Mouse (Mus musculus) heart, postnatal 0 days (tissue): ENCODE data around the gene Irgc1. TPM values are rescaled to one million over a fixed set of nuclear protein-coding genes. Genes with fewer than 3 reads are reported as not detected.

ENCODE experiments used
- ATAC-seq: fragments of 200-750 bp; cut with Nextera tagmentation; 2 replicates; pipeline ENCODE4 v1.8.0; 2017; ENCODE audit warnings: low read depth, moderate number of reproducible peaks, moderate library complexity; ENCODE audit not compliant: insufficient read depth
- DNase-seq: peaks from one replicate; pipeline ENCODE4 v3.0.0-alpha.2; 2016; ENCODE audit warnings: low spot score
- H3K27ac ChIP-seq: fragments of 300-500 bp; sonication (generic); 2 replicates; pipeline ENCODE4 v1.5.1; 2014; ENCODE audit warnings: low read depth, mild to moderate bottlenecking
- H3K27me3 ChIP-seq: fragments of 300-500 bp; sonication (generic); 2 replicates; pipeline ENCODE4 v1.6.1; 2014; ENCODE audit warnings: low read length, mixed read lengths; ENCODE audit not compliant: control insufficient read depth, insufficient read depth
- H3K36me3 ChIP-seq: fragments of 300-500 bp; sonication (generic); replicated peaks from 2 replicates; pipeline ENCODE4 v1.6.1; 2014; ENCODE audit warnings: low read length, mixed read lengths; ENCODE audit not compliant: control insufficient read depth, insufficient read depth
- H3K4me1 ChIP-seq: fragments of 300-500 bp; sonication (generic); 2 replicates; pipeline ENCODE4 v1.6.1; 2014; ENCODE audit warnings: antibody characterized with exemption; ENCODE audit not compliant: control insufficient read depth, insufficient read depth
- H3K4me2 ChIP-seq: fragments of 300-500 bp; sonication (generic); 2 replicates; pipeline ENCODE4 v1.6.1; 2014; ENCODE audit warnings: low read depth, mild to moderate bottlenecking, low read length, moderate library complexity
- H3K4me3 ChIP-seq: fragments of 300-500 bp; sonication (generic); 2 replicates; pipeline ENCODE4 v1.5.1; 2014; ENCODE audit warnings: low read depth, low read length
- H3K9ac ChIP-seq: fragments of 300-500 bp; sonication (generic); replicated peaks from 2 replicates; pipeline ENCODE4 v1.6.1; 2014; ENCODE audit warnings: low read depth, low read length, mixed read lengths
- H3K9me3 ChIP-seq: fragments of 300-500 bp; sonication (generic); replicated peaks from 2 replicates; pipeline ENCODE4 v1.6.1; 2016; ENCODE audit warnings: low read length; ENCODE audit not compliant: control insufficient read depth
- CTCF ChIP-seq: IDR thresholded peaks from 2 replicates; pipeline ENCODE4 v1.5.1; 2016; ENCODE audit warnings: antibody characterized with exemption, control low read depth, low read depth
- EP300 ChIP-seq: IDR thresholded peaks from 2 replicates; pipeline ENCODE4 v1.6.1; 2016; ENCODE audit warnings: antibody characterized with exemption, low read depth
- WGBS: fragments of 180-500 bp; shearing (Covaris S2); extraction: QIAGEN DNeasy Blood & Tissue Kit; methylation state at CpG from one replicate; pipeline ENCODE4 v1.1.7; 2014; 5-methylcytosine and 5-hydroxymethylcytosine counted together
- polyA plus RNA-seq: library from polyadenylated mRNA; unstranded; fragments of >200 nt; fragmentation: Nextera tagmentation; extraction: Ambion mirVana; gene quantifications from 2 replicates; pipeline ENCODE4 v1.2.1, GENCODE M21; 2015
- total RNA-seq: library from RNA; depleted of rRNA; stranded (reverse); fragments of >200 nt; gene quantifications from 2 replicates; pipeline ENCODE4 v1.2.3, GENCODE M21; 2014; ENCODE audit warnings: low replicate concordance

The Irgc1 gene
- total and polyA plus RNA-seq, 2 experiments from 2014 or later, result not detected

GRCm38 (mm10) chr7:24421648-24422047, 30.4 kb downstream of the Irgc1 start:
- Histone ChIP-seq H3K9ac (no peak overlapping the region), H3K36me3 (peaks cover 32% of the 10 kb centered on the region), H3K4me2 (no peak overlapping the region), H3K27ac (no peak overlapping the region), H3K27me3 (no peaks in the 10 kb centered on the region), H3K4me1 (peaks cover 9% of the 10 kb centered on the region), H3K4me3 (no peak overlapping the region), H3K9me3 (no peaks in the 10 kb centered on the region)
- DNase-seq (no peak), ATAC-seq (no peak)
- 51% methylated on average over 7 of the region's 7 CpGs for WGBS
- TF ChIP-seq EP300, result no peak
- TF ChIP-seq CTCF, result peak; percentile 21

DNA sequence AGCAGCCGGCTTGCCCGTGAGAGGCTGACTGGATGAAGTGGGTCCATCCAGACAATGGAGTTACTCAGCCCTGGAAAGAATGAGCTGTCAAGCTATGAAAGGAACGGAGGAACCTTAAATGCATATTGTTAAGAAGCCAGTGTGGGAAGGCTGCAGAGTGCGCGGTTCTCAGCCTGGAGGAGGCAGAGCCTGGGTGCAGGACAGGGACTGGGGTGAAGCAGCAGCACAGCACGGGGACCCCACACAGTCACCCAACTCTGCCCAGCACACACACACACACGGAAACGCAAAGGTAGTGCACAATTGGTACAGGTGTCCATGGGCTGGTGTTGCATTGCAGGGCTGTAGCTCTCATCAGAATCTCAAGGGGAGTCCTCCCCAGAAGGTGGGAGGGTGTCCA, 32.5 kb downstream of the Irgc1 start:
- WGBS, result 64% methylated on average over 8 of the region's 8 CpGs
- DNase-seq (no peak), ATAC-seq (no peak)
- Histone ChIP-seq H3K9me3 (no peaks in the 10 kb centered on the region), H3K36me3 (peaks cover 33% of the 10 kb centered on the region), H3K27me3 (no peaks in the 10 kb centered on the region), H3K4me1 (peaks cover 12% of the 10 kb centered on the region), H3K4me3 (no peak overlapping the region), H3K4me2 (no peak overlapping the region), H3K27ac (no peak overlapping the region), H3K9ac (no peak overlapping the region)
- no peak for TF ChIP-seq CTCF

DNA sequence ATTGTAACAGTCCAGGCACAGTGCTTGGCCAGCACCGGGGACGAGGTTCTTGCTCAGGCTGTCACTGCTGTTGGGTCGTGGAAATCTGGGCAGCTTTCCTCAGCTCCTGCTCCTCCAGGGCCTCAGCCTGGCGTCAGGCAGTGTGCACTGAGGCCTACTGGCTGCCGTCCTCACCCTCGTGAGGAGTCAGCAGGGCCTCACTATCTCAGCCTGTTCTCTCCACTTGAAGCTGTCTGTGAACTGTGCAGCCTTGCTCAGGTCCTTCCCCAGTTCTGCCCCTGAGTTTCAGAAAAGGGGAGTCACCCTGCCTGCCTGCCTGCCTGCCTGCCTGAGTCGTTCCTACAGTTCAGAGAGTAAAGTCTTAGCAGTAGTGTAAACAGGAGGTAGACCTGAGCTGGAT, 36.8 kb downstream of the Irgc1 start:
- TF ChIP-seq EP300 (peak; percentile 61; the same call in 1 of the 2 replicates), CTCF (no peak)
- Histone ChIP-seq H3K4me1 (peaks cover 7% of the 10 kb centered on the region), H3K9me3 (no peaks in the 10 kb centered on the region), H3K4me3 (no peak overlapping the region), H3K27ac (peak overlapping the region; percentile 79), H3K9ac (no peak overlapping the region), H3K36me3 (0 out of 2 replicates have a peak, but pooled peaks cover 10% of the 10 kb centered on the region), H3K27me3 (no peaks in the 10 kb centered on the region), H3K4me2 (no peak overlapping the region)
- 37% methylated on average over 7 of the region's 7 CpGs for WGBS
- ATAC-seq (peak; percentile 87), DNase-seq (no peak)

DNA sequence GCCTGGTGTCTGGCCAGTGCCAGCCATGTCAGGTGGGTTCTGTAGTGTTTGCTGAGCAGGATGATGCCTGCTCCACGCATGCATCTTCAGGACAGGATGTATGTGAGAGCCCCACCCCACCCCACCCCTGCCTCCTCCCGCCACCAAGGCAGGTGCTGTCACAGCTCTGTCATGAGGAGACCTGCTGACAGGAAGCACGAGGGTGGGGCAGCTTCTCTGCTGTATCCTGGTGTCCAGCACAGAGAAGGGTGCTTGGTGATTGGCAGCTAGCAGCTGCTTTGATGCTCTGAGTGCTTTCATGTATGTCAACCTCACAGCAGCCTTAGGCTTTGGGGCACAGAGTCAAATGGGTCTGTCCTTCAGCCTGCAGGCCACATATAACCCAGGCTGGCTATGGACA, 38.5 kb downstream of the Irgc1 start:
- Histone ChIP-seq H3K4me1 (peaks cover 7% of the 10 kb centered on the region), H3K27ac (no peak overlapping the region), H3K36me3 (0 out of 2 replicates have a peak, but pooled peaks cover 7% of the 10 kb centered on the region), H3K4me2 (no peak overlapping the region), H3K27me3 (no peaks in the 10 kb centered on the region), H3K4me3 (no peak overlapping the region), H3K9me3 (no peaks in the 10 kb centered on the region), H3K9ac (no peak overlapping the region)
- WGBS, result 75% methylated on average over 3 of the region's 3 CpGs
- DNase-seq (no peak), ATAC-seq (no peak)
- TF ChIP-seq CTCF, result no peak
- no peak for TF ChIP-seq EP300

GRCm38 (mm10) chr7:24410831-24411230, 41.3 kb downstream of the Irgc1 start:
- TF ChIP-seq CTCF, result no peak
- TF ChIP-seq EP300, result no peak
- 72% methylated on average over 3 of the region's 3 CpGs for WGBS
- H3K27me3 ChIP-seq, result no peaks in the 10 kb centered on the region
- H3K36me3 ChIP-seq, result peaks cover 6% of the 10 kb centered on the region
- no peak for ATAC-seq
- DNase-seq, result no peak
- no peak overlapping the region for H3K27ac ChIP-seq
- H3K9ac ChIP-seq, result no peak overlapping the region
- H3K4me2 ChIP-seq, result no peak overlapping the region
- peaks cover 7% of the 10 kb centered on the region for H3K4me1 ChIP-seq
- H3K9me3 ChIP-seq, result no peaks in the 10 kb centered on the region
- H3K4me3 ChIP-seq, result no peak overlapping the region

GRCm38 (mm10) chr7:24410123-24410522, 42.0 kb downstream of the Irgc1 start:
- H3K27me3 ChIP-seq, result no peaks in the 10 kb centered on the region
- no peak overlapping the region for H3K9ac ChIP-seq
- WGBS, result 91% methylated on average over 6 of the region's 6 CpGs
- H3K36me3 ChIP-seq, result peaks cover 13% of the 10 kb centered on the region
- no peak overlapping the region for H3K4me2 ChIP-seq
- no peak for TF ChIP-seq EP300
- DNase-seq (no peak), ATAC-seq (no peak)
- peaks cover 6% of the 10 kb centered on the region for H3K4me1 ChIP-seq
- no peak overlapping the region for H3K27ac ChIP-seq
- H3K9me3 ChIP-seq, result no peaks in the 10 kb centered on the region
- no peak overlapping the region for H3K4me3 ChIP-seq
